Mouse (Mus musculus) c-Kit-negative CD71-positive TER-119-positive erythroid progenitor cells, embryonic 14.5 days (primary cell): ENCODE measurements around the gene Rps10.
"Not testable (repeated sequence)": the region's sequence is repeated elsewhere in the genome, so short reads cannot be mapped to it uniquely, and the experiment has no call there.

Experiments used
- DNase-seq: peaks from one replicate; pipeline ENCODE4 v3.0.0-alpha.2; 2013; ENCODE audit warnings: low read depth, low spot score

Rps10 gene

DNA sequence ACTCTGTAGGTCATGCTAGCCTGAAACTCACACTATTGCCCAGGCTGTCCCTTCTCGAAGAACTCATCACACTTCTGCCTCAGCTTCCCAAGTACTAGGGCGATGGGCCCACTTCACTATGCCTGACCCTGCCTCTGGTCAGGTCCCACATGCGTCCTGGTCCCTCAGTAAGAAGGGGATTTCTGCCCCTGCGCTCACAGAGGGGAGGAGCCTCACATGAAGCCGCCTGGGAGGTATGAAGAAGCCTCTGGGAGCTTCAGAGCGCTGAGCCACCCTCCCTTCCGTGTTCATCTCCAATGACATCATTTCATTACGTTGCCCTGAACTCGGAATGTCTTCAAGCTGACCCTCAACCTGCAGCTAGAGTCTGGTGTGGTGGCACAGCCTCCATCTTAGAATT lies 7.3 kb upstream of the Rps10 start:
- no peak for DNase-seq

DNA sequence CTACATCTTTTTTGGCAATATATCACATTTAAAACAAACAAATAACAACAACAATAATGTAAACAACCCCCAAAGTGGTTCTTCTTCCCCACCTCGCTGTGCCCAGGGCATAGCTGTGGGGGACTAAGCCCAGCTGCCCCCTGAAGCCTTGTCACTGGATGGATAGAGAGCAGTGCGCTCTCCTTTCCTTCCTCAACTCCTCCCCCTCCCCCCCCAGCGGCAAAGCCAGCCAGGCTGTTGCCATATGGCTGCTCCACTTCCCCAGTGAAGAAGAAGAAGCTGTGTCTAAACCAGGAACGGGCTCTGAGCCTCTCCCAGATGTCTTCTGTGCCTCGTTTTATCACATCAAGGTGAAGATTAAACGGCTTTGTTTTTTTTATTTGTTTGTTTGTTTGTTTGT lies 6.6 kb upstream of the Rps10 start:
- no peak for DNase-seq

DNA sequence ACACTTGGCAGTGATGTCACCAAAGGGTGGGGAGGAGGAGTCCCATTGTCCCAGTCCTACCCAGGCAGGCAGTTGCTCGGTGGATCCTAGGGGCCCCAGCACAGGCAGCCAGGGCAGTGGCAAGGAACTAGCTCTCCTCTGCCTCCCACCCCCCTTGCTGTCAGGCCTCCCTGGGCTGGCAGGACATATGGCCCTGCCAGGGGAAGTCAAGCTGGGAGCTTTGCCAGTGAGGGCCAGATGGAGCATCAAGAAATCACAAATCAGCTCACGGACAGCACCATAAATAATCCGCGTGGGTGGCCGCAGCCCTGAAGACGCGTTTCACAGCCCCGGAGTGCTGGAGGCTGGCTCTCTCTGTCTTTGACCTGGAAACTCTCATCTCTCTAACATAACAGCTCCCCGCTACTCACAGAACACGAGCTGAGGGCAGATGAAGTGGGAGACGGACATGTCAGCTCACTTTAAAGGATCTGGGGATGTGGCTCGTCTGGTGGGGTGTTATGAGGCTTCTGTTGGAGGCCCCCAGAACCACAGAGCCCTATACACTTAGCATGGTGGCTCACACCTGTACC lies 6.1 kb upstream of the Rps10 start:
- DNase-seq: no peak

DNA sequence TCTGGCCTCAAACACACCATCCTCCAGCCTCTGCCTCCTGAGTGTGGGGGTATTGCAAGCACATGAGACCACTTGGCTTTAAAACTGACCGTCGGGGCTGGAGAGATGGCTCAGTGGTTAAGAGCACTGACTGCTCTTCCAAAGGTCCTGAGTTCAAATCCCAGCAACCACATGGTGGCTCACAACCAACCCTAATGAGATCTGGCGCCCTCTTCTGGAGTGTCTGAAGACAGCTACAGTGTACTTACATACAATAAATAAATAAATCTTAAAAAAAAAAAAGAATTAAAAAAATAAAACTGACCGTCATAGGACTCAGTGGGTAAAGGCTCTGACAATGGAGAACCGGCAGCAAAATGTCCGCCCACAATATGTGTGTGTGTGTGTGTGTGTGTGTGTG lies 3.4 kb upstream of the Rps10 start:
- not testable (repeated sequence) for DNase-seq

DNA sequence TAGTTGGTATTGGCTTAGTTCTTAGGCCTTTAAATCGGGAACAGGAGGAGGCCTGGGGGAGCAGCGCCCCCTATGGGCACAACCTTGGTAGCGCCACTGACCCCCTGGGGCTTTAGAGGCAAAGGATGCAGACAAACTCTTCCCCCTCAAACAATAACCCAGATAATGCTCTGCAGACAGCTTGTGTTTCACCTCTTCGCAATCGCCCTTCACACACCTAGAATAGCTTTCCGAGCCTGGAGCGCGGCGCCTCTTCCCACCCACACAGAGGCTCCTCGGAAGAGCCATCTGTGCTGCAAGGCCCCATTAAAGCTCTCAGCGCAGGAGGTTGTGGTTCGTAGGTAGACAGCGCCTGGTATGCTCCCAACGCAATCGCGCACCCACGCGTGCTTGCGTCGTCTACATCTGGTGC lies 2.5 kb upstream of the Rps10 start:
- DNase-seq: no peak

DNA sequence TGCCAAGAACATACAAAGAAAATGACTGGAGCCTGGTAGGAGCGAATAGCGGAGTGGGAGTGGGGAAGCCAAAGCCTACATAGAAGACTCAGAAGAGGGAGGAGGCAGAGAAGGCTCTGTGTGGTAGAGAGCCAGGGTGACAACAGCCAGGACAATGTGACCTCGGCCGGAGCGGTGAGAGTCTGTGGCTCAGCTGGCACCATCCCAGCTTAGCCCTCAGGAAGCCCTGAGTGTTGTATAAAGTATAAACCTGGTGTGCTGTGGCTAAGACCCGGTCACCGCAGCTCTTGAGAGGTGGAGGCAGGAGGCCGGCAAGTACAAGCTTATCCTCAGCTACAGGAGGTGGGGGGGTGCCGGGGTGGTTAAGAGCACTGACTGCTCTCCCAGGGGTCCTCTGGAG lies 864 bp upstream of the Rps10 start:
- DNase-seq: no peak

DNA sequence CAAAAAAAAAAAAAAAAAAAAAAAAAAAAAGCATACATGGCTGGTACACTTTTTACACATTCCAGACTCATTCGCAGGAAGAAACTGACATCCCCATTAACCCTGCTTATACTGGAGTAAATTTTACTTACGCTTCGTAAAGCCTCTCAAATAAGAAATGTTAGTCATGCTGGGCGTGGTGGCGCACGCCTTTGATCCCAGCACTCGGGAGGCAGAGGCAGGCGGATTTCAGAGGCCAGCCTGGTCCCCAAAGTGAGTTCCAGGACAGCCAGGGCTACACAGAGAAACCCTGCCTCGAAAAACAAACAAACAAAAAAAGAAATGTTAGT lies 930 bp downstream of the Rps10 start:
- DNase-seq: not testable (repeated sequence)

DNA sequence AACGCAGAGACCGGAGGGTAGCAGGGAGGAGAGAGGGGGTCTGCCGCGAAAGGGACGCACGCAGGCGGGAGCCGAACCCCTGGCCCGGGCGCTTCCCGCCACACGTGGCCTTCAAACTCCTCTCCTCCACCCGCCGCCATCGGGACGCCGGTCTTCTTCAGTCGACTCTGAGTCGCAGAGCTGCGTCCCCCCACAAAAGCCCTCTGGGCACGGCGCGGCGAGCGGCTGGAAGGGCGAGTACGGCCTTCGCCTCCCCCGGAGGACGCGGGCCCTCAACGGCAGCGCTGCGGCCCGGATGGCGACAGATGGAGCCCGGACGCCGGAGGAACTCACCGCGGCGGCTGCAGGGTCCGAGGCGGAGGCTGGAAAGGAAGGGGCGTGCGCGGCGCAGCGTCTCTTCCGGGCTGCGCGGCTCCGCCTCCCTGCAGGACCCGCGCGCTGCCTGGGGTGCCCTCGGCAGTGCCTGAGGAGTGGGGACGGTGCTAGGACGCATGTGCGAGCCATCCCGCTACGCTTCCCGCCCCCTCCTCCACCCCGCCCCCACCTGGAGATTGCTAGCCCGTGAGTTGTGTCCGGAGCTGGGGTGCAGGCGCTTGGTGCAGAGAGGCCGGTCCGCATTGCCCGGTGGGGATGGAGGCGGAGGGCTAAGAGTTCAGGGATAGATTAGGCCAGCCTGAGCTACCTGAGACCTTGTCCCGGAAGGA lies 1.4 kb downstream of the Rps10 start, which contains the start of gene RPS10-NUDT3:
Gene RPS10-NUDT3, minus strand, starts transcription at position 352 of the 704 bp plus-strand sequence.
- DNase-seq: peak; percentile 73

DNA sequence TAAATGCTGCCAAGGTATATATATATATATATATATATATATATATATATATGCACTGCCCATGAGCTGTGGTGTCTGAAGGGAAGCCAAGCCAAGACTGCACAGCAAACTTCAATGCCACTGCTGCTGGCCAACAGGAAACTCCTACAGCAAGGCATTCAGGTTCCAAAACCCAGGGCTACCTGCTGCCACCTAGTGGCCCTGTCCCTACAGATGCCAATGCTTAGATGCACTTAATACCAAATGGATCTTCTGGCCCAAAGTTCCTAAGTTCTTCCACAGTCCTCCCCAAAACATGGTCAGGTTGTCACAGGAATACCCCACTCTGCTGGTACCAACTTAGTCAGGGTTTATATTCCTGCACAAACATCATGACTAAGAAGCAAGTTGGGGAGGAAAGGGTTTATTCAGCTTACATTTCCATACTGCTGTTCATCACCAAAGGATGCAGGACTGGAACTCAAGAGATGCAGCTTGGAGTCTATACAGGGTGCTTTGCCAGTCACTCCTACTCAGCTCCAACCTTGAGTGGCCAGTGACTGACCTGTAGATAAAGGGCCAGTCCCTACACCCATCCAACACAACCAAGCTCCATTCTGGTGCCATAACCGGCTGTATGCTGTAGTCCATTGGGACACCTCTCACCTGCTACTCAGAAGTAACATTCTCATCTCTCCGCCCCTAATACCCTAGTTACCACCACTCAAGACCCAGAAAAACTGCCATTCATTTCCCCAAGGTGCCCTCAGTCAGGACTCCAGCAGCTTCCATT lies 7.0 kb downstream of the Rps10 start:
- DNase-seq: peak; percentile 49

DNA sequence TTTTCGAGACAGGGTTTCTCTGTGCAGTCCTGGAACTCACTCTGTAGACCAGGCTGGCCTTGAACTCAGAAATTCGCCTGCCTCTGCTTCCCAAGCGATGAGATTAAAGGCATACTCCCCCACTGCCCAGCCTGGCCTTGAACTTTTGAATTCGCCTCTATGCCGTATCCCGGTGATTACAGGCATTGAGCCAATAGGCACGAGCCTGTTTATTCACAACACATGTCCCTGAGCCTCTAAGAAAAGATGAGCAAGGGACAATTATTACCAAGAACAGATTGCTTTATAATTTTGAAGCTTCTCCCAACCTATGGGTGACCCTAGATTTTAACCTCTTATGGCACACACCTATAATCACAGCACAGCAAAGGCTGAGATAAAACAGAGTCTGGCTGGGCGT lies 8.1 kb downstream of the Rps10 start:
- DNase-seq: no peak

DNA sequence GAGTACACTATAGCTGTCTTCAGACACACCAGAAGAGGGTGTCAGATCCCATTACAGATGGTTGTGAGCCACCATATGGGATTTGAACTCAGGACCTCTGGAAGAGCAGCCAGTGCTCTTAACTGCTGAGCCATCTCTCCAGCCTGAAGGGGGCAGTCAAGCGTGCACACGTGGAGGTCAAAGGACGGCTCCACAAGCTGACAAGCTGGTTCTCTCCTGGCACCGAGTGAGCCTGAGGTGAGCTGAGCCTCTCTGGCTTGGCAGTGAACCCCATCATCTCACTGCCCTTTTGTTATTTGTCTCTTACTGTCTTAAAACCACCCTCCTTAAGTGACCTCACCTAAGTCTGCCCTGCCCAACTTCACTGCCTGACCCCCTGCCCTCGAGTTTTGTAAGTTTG lies 9.0 kb downstream of the Rps10 start:
- DNase-seq: no peak

DNA sequence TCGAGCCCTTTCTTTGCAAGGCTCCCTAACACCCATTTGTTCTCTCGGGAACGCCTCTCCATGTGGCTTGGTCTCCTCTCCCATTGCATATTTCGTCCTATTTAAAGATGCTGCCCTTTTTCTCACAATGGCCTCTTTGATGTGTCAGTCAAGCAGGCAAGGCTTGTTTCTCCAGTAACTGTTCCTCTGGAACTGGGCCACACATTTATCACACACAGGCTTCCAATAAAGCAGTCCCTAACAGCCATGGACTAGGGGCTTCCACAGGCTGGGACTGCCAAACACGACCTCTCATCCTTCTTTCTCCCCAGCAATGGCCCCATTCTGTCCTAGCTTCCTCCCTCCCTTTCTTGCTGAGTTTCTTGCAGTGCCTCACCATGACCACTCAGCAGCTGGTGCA lies 9.8 kb downstream of the Rps10 start:
- no peak for DNase-seq

DNA sequence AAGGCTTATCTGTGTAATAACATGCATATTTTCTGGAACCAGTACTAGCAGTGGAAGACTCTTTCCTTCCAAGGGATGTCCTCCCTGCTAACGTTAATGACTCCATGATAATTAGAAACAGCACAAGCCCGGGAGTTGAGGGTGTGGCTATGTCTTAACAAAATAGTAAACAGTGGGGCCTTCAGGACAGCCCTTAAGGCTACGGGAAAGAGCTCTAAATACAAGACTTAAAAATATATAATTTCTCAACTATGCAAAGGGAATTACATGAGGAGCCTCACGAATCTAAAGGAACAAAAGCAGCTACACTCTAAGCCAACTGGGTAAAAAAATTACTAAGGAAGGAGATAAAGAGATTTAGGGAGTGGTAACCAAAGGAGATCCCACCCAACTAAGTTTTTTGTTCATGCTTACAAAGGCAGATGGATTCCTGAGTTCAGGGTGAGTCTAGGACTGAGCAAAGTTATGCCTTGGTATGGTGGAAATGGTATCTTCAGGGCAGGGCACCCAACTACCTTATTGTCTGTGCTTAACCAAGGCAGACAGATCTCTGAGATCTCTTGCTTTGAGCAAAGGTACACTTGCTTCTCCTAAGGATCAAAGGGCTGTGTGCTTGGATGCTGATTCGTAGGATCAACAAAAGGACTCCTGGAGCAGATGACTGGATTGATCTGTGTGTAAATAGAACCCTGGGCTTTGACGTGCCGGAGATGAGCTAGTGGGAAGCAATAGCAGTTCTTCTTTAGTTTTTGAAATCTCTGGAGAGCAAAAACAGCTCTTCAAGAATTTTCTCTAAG lies 10.8 kb downstream of the Rps10 start:
- DNase-seq: no peak

DNA sequence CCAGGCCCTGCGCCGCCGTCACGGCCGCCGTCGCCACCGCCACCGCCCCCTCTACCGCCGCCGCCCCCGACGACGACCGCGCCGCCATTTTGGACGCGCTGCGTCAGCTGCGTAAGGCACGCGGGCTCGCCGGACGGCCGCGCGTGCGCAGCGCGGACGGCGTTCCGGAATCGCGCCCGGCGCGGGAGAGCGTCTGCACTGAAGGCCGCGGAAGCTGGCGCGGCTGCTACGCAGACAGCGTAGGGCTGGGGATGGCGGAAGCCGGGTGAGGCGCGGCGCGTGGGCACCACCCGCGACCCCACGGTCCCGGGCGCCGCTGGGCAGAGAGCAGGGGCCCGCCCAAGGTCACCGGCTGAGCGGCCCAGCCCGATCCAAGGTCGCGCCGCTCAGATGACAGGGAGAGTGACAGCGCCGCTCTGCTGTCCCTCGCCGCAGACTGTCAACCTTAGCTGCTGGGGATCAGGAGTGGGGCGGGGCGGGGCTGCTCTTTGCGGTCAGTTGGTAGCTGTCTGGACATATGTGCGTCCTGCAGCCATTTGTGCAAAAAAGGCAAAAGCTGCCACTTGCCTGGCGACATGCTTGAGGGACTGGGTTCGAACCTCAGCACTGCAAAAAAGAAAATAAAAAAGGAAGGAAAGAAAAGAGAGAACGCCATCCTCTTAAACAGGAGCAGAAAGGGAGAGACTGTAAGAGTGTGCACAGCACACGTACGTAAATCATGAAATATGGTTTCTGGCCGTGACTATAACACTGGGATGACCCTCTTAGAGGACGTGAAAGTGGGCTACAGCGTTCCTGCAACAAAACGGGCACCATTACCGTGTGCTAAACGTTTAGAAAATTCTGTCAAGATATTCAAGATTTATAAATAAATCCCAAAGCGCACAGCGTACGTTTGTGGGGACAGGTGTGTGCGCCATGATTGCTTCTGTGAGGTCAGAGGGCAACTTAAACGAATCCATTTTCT lies 12.8 kb downstream of the Rps10 start, which contains the start of gene Nudt3:
Gene Nudt3, minus strand, starts transcription at position 136 of the 967 bp plus-strand sequence.
- peak; percentile 78 for DNase-seq

DNA sequence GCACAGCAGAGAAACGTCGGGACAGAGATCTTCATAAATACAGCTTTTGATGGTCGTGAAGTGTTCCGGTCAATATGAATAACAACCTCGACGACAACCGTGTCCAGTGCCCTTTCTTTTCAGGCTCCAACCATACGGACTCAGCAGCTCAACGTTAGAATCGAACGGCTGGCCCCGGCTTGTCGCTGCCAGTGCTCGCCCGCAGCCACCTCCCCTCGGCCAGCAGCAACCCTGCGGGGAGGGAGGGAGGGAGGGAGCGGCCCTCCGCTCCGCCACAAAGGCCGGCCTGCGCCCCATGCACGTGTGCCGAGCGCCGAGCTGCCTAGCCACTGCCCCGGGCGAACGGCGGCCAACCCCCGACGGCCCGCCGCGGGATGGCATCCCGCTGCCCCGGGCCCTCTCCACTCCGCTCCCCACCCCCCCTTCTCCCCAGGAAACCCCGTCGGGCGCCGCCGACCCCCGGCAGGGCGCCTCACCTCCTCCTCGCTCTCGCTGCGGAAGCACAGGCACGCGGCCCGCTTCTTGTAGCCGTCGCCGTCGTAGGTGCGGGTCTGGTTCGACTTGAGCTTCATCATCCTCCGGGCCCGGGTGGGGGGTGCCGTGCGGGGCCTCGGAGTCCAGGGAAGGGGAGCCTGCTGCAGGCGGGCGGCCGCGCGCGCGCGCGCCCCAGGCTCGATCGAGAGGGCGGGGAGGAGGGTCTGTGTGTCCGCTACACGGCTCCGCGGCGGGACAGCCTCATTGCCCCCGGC lies 13.7 kb downstream of the Rps10 start:
- DNase-seq: peak; percentile 51

DNA sequence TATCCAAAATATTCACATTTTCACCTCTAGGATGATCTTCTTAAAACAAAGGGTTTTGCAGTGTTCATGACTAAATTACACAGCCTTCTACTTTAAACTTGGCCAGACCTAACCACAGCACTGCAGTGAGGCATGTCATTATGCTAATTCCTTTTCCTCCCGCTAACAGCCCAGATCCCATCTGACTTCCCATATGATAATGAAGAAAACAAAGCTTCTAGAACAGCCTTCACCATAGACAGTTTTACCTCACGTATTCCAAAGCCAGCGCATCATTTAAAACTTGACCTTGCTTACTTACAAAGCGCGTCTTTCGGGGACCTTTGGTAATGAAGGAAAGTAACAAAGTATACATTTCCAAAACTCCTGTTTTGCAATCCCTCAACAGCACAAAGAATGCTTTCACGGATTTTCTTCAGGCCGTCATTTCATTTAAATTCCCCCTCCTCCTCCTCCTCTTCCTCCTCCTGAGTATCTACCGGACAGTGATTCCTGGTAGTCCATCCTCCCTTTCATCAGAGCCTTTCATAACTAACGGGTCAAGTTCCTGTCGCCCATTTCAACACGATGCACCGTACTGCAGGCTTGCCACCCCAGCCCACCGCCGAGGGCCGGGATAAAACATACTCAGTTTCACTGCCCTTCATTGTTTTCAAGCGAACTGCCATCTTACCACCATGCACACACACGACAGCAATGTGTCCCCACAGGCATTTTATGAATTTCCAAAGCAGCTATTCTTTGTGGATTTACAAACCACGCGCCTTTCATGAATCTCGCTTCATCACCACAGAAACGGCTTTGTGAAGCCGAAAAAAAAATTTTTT lies 14.6 kb downstream of the Rps10 start:
- no peak for DNase-seq

DNA sequence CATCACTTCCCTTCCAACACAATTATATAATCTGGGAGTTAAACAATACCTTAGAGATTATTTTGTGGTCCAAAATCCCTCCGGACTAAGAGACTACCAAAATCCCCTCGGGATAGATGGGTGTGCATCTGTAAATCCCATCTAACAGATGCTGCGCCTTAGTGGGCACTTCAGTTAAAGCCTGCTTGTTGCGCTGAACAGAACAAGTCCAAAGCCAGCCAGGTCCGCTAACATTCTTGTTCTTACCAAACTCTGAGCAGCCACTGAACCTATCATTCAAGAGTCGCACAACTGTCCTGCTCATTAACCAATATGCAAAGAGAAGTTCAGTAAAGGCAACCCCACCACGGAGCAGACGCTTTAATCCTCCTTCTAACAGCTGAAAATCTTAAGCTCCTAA lies 15.3 kb downstream of the Rps10 start:
- DNase-seq: no peak

DNA sequence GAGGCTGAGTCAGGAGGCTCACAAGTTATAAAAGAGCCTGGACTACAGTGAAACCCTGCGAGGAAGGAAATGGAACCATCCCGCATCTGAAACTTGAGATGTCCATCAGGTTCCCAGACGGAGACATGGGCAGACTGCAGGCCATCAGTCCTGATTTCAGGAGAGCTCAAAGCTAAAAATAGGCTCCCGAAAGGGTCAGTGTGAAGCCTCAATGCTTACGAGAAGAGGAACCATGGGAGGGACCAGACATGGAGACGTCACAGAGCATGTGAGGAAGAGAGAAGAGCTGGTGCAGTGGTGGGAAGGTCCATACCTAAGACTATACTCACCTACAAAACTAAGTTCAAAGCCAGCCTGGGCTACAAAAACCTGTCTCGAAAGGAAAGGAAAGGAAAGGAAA lies 21.1 kb downstream of the Rps10 start:
- DNase-seq: no peak

DNA sequence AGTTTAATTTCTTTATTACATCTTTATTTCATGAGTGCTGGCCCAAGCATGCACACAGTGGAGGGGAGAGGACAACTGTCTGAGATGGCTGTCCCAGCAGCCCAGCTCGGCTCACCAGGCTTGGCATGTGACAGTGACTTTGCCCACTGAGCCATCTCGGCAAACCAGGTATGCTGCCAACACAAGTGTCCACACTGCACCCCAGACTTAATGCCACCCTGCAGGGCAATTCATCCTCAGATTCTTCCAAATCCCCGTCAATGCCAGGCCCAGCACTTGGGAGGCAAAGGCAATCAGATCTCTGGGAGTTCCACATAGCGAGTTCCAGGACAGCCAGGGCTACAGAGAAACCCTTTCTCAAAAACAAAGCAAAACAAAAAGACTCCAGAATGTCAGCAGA lies 23.5 kb downstream of the Rps10 start:
- no peak for DNase-seq
